Mouse (Mus musculus) ES-E14 (cell line): ENCODE data around the gene Myrf. TPM values are rescaled to one million over a fixed set of nuclear protein-coding genes. Genes with fewer than 3 reads are reported as not detected.
A peak's percentile ranks its signal among the peaks of the same experiment; 100 is the strongest.
"Not testable (repeated sequence)": the region's sequence is repeated elsewhere in the genome, so short reads cannot be mapped to it uniquely, and the experiment has no call there.

Experiments used
- DNase-seq: peaks from one replicate; pipeline ENCODE4 v3.0.0-alpha.2; 2013; ENCODE audit warnings: low read depth, low spot score
- H3K27ac ChIP-seq: 2 replicates; pipeline ENCODE4 v1.5.1; 2012; ENCODE audit warnings: low read depth, mild to moderate bottlenecking, low read length, moderate library complexity, mixed read lengths; ENCODE audit not compliant: poor library complexity, insufficient read depth, severe bottlenecking
- H3K36me3 ChIP-seq: 2 replicates; pipeline ENCODE4 v1.6.1; 2012; ENCODE audit warnings: mild to moderate bottlenecking, low read length, moderate library complexity, mixed read lengths; ENCODE audit not compliant: control insufficient read depth, poor library complexity, insufficient read depth, severe bottlenecking
- H3K4me1 ChIP-seq, 2 experiments: fragments of 150-350 bp in 1 of 2; sonication (generic) in 1 of 2; 2 replicates each; pipeline ENCODE4 v1.6.1; 2012; ENCODE audit warnings: low read length in 2 of 2, mild to moderate bottlenecking in 1 of 2, mixed read lengths in 1 of 2; ENCODE audit not compliant: control insufficient read depth in 2 of 2, insufficient read depth in 2 of 2, poor library complexity in 1 of 2
- H3K4me3 ChIP-seq, 2 experiments: fragments of 150-350 bp in 1 of 2; sonication (generic) in 1 of 2; 2 replicates each; pipeline ENCODE4 v1.5.1; 2012; ENCODE audit warnings: low read length in 2 of 2, low read depth in 1 of 2, mild to moderate bottlenecking in 1 of 2, mixed read lengths in 1 of 2; ENCODE audit not compliant: insufficient read depth in 1 of 2, poor library complexity in 1 of 2, severe bottlenecking in 1 of 2
- H3K9ac ChIP-seq: 2 replicates; pipeline ENCODE4 v1.6.1; 2012; ENCODE audit warnings: low read depth, mild to moderate bottlenecking, low read length, mixed read lengths; ENCODE audit not compliant: poor library complexity, insufficient read depth, severe bottlenecking
- H3K9me3 ChIP-seq: fragments of 150-350 bp; sonication (generic); 2 replicates; pipeline ENCODE4 v1.6.1; 2012; ENCODE audit warnings: low read depth, mild to moderate bottlenecking, low read length; ENCODE audit not compliant: control insufficient read depth, insufficient read depth
- CHD2 ChIP-seq: IDR thresholded peaks from 2 replicates; pipeline ENCODE4 v1.6.1; 2014; ENCODE audit warnings: mild to moderate bottlenecking, low read depth, low read length, inconsistent platforms
- HCFC1 ChIP-seq: IDR thresholded peaks from 2 replicates; pipeline ENCODE4 v1.6.1; 2012; ENCODE audit warnings: low read length, inconsistent platforms, borderline replicate concordance; ENCODE audit not compliant: insufficient read depth
- MAFK ChIP-seq: IDR thresholded peaks from 2 replicates; pipeline ENCODE4 v1.6.1; 2014; ENCODE audit warnings: mild to moderate bottlenecking, low read depth, low read length, inconsistent platforms; ENCODE audit not compliant: insufficient read depth
- ZC3H11A ChIP-seq: IDR thresholded peaks from 2 replicates; pipeline ENCODE4 v1.6.1; 2012; ENCODE audit warnings: low read depth, mild to moderate bottlenecking, inconsistent platforms, low read length, borderline replicate concordance
- ZNF384 ChIP-seq: IDR thresholded peaks from 2 replicates; pipeline ENCODE4 v1.6.1; 2012; ENCODE audit warnings: low read depth, low read length, inconsistent platforms
- in situ Hi-C, 2 experiments: fragments of 600-800 bp; cut with MboI; formaldehyde crosslinking; loops; one replicate each; pipeline ENCODE4 v1.15.1; 2025; ENCODE audit warnings: low sequenced_read_pairs in 2 of 2, inconsistent platforms in 1 of 2; ENCODE audit not compliant: unreplicated experiment in 2 of 2
- total RNA-seq: library from RNA; depleted of rRNA; stranded (reverse); fragments of 300-350 nt; gene quantifications from 2 replicates; pipeline ENCODE4 v1.2.3, GENCODE M21; 2012

Gene Myrf
- total RNA-seq, 1 experiment = 35.9 TPM

DNA sequence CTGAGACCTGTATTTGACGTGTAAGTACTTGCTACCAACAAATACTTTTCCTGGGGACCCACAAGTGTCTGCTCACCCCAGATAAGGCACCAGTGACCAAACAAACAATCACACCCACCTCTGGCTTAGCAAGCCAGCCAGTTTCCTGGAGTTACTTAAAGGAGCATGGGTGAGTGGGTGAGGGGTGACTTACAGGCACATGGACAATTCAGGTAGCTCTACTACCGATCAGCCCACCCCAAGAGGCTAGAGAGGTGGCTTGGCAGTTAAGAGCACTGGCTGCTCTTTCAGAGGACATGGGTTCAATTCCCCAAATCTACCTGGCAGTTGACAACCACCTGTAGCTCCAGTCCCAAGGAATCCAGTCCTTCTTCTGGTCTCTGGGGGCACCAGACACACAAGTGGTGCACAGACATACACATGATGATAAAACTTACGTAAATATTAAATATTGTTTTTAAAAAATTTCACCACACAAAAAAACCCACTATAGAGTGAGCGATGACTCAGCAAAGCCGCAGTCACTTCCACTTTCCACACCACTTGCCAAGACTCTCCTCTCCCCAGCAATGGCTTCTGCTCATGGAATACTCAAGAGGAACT is 67.3 kb downstream of the Myrf start:
- H3K9ac ChIP-seq = no peak overlapping the region
- no peaks in the 10 kb centered on the region for H3K36me3 ChIP-seq
- in situ Hi-C loops = no loop called here
- no peak overlapping the region for H3K4me3 ChIP-seq
- H3K27ac ChIP-seq = no peak overlapping the region
- no peaks in the 10 kb centered on the region for H3K9me3 ChIP-seq
- no peak for DNase-seq
- TF ChIP-seq HCFC1 = no peak
- TF ChIP-seq MAFK = 0 out of 2 replicates have a peak, but pooled peaks have one; percentile 25
- H3K4me1 ChIP-seq = peaks cover 6 to 14% of the 10 kb centered on the region in 2 experiments

GRCm38 (mm10) chr19:10171846-10172245 is 68.7 kb downstream of the Myrf start:
- Histone ChIP-seq H3K4me3 (no peak overlapping the region), H3K4me1 (peaks cover 6 to 14% of the 10 kb centered on the region in 2 experiments), H3K36me3 (no peaks in the 10 kb centered on the region), H3K9ac (no peak overlapping the region), H3K27ac (no peak overlapping the region), H3K9me3 (no peaks in the 10 kb centered on the region)
- TF ChIP-seq CHD2 (no peak), ZNF384 (no peak), ZC3H11A (no peak), MAFK (no peak), HCFC1 (no peak)
- in situ Hi-C loops = no loop called here
- no peak for DNase-seq

GRCm38 (mm10) chr19:10171359-10171758 is 69.2 kb downstream of the Myrf start:
- DNase-seq = no peak
- Histone ChIP-seq H3K9me3 (no peaks in the 10 kb centered on the region), H3K27ac (no peak overlapping the region), H3K9ac (no peak overlapping the region), H3K4me1 (peaks cover 3 to 14% of the 10 kb centered on the region in 2 experiments), H3K36me3 (no peaks in the 10 kb centered on the region), H3K4me3 (no peak overlapping the region)
- TF ChIP-seq ZNF384 (no peak), ZC3H11A (no peak), MAFK (no peak), CHD2 (no peak), HCFC1 (no peak)
- in situ Hi-C loops = no loop called here

GRCm38 (mm10) chr19:10170466-10170865 is 70.1 kb downstream of the Myrf start:
- no peaks in the 10 kb centered on the region for H3K36me3 ChIP-seq
- H3K9ac ChIP-seq = no peak overlapping the region; the same call in 1 of the 2 replicates
- no peak for DNase-seq
- in situ Hi-C loops = no loop called here
- H3K9me3 ChIP-seq = no peaks in the 10 kb centered on the region
- H3K4me1 ChIP-seq = peaks cover 2 to 12% of the 10 kb centered on the region in 2 experiments; a peak in 3 of 4 replicates
- TF ChIP-seq CHD2 (no peak), HCFC1 (no peak), ZNF384 (no peak), ZC3H11A (no peak), MAFK (no peak)
- H3K4me3 ChIP-seq = no peak overlapping the region
- no peak overlapping the region for H3K27ac ChIP-seq

DNA sequence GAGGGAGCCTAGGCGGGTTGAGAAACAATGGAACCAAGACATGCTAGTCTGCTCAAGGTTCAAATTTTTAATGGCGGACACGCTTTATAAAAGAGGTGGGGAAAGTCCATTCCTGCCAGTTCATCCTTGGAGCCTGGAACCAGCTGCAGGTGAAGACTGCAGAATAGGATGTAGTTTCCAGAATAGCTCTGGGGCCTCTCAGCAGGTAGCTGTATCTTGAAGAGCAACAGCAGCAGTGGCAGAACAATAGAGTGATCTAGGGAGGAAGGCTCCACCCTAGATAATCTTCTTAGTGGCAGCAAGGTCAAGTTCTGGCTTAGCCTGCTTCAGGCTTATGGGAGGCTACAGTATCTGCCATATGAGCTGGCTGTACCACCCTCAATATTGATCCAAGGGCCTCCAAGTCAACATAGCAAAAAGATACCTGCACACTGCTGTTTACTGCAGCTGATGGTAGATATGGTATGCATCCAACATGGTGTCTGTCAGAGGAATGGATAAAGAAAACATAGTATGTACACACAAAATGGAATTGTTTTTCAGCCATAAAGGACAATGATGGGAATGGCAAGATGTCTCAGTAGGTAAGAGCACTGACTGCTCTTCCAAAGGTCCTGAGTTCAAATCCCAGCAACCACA is 70.7 kb downstream of the Myrf start:
- H3K36me3 ChIP-seq, H3K9ac ChIP-seq, H3K9me3 ChIP-seq, DNase-seq, in situ Hi-C loops, H3K27ac ChIP-seq, H3K4me1 ChIP-seq, H3K4me3 ChIP-seq: not testable (repeated sequence)
